Mouse (Mus musculus) thymus, postnatal 36 days (tissue): ENCODE results near the gene Ube2z.
"Not testable (repeated sequence)": the region's sequence is repeated elsewhere in the genome, so short reads cannot be mapped to it uniquely, and the experiment has no call there.

Source experiments
- DNase-seq, 2 experiments: peaks; one replicate each; pipeline ENCODE4 v3.0.0; 2022; ENCODE audit warnings: mixed read lengths in 2 of 2

Ube2z gene

DNA sequence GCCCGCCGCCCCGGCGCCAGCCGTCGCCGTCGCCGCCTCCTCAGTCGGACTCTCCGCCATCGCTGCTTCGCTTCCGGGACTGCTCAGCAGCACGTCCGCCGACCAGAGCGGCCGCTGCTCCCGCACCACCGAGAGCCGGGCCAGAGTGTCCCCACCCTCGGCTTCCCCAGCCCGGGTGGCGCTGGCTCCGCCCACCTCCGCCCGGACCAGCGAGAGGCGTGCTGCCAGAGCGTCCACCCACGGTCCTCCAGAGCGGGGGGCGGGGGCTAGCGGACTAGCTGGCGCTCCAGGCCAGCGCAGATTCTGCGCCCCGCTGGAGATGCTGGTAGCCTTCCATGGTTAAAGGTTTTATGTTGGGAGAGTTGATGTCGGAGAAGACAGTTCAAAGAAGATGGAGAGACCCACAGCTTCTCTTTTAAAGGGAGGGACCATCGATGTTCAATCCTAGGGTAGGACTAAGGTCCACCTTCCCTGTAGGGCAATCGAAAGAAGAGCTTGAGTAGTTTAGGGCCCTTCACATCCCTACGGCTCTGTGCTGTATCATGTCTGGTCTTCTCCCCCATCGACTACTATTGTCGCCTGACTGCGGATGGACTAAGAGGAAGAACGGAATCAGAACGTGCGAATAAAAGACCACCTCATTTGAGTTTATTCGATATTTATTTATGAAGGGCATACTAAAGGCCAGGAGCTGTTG lies at the start of gene Ube2z:
Gene Ube2z, minus strand, starts transcription at position 174 of the 697 bp plus-strand sequence.
- peak; percentile 96 to 98 for DNase-seq

DNA sequence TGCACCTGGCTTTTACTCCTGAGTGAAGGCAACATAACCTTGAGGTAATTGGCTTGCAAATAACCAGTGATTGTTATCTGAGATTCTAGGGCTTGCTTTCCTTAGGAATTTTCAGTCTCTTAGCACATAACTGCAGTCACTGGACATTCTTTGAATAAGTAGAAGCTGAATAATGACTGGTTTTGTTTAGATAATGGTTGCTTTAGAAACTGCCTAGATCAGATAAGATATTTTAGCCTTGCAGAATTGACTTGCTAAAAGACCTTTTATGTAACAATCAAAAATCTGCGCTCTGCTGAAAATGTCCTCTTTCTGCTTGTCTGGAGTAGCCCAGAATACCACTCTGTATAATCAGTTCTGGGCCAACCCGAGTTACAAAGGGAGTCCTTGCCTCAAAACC lies 48.9 kb upstream of the Ube2z start:
- DNase-seq = no peak

DNA sequence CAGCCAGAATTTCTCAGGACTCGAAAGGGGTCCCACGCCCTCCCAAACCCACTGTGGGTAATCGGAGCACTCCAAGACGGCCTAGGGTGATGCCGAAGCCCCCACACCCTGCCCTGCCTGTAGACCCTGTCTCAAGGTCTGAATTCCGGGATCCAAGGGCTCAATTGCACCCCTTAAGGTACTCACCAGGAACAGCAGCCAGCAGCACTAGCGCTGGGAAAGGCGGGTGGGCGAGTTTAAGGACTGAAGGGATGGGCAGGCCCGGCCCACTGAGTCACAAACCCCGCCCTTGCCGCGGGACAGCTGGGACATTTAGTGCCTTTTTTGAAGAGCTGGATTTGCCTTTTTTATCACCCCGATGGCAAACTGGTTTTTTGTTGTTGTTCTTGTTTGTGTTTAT lies 46.6 kb upstream of the Ube2z start, which contains the start of gene Calcoco2:
Gene Calcoco2, minus strand, starts transcription at position 214 of the 400 bp plus-strand sequence.
- no peak for DNase-seq

DNA sequence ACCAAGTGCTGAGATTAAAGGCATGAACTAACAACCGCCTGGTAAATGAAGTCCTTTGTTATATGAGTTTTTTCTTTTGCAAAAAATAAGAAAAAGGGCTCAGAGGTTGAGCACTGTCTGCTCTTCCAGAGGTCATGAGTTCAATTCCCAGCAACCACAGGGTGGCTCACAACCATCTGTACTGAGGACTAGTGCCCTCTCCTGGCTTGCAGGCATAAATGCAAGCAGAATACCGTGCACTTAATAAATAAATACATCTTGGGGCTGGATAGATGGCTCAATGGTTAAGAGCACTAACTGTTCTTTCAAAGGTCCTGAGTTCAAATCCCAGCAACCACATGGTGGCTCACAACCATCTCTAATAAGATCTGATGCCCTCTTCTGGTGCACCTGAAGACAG lies 45.8 kb upstream of the Ube2z start:
- not testable (repeated sequence) for DNase-seq

DNA sequence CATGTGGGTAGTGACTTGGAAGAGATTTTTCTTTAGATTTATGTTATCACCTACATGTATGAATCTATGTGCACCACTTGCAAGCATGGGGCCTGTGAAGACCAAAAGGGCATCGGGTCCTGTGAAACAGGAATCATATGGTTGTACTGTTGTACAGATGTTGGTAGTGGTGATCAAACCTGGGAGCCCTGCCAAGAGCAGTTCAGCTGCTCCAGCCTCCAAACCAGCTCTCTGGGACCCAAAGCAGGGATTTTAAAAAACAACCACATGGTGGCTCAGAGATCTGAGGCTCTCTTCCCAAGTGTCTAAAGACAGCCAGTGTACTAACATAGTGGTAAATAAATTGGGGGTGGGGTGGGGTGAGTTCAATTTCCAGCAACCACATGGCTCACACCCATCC lies 43.2 kb upstream of the Ube2z start:
- DNase-seq = no peak

DNA sequence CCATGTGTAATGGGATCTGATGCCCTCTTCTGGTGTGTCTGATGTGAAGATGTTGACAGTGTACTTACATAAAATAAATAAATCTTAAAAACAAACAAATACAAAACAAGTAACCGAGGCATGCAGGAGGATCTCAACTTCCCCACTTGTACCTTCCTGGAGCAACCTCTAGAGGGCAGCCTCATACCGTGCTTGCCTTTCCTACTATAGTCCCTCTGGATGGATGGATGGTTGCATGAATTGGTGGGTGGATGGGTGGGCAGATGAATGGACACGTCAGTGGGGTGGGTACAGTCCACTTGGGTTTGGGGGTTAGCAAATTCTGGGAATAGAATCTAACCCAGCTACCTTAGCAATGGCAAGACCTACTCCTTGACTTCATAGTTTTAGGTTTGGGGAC lies 28.2 kb upstream of the Ube2z start:
- DNase-seq = peak; percentile 18 to 23

DNA sequence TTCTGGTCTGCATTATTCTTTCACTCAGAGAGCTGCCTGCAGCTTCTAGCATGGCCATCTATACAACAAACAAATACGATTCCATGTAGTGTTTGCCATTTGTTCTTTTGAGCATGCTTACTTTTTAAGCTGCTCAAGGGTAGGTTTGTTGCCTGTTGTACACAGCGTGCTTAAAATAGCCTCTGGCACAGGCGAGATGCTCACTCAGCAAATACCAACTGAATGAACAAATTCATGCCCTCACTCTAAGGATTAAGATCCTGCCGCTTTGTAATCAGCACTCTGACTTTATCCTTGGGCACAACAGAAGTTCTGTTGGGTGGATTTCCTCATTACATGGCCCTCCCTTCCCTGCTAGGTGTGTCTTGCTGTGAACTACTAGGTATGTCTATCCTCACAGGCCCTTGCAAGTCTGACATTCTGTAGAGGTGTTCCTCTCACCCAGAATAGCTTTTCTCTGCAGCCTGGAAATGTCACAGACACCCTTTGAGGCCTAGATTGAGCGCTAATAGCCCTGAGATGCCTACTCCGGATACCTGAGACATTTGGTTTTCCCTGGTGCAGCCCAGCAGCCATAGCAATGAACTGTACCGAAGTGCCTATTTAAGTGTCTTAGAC lies 27.6 kb upstream of the Ube2z start:
- DNase-seq = no peak

DNA sequence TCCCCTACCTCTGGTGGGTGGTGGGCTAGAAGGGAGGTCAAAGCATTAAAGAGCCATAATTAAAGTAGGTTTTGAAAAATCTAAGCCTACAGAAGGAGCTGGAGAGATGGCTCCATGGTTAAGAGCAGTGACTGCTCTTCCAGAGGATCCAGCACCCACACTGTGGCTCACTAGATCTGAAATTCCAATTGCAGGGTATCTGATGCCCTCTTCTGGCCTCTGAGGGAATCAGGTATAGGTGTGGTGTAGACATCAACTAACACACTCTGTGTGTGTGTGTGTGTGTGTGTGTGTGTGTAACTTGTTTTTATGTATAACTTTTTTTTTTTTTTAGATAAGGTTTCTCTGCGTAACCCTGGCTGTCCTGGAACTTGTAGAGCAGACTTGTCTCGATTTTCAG lies 25.9 kb upstream of the Ube2z start:
- DNase-seq = no peak

DNA sequence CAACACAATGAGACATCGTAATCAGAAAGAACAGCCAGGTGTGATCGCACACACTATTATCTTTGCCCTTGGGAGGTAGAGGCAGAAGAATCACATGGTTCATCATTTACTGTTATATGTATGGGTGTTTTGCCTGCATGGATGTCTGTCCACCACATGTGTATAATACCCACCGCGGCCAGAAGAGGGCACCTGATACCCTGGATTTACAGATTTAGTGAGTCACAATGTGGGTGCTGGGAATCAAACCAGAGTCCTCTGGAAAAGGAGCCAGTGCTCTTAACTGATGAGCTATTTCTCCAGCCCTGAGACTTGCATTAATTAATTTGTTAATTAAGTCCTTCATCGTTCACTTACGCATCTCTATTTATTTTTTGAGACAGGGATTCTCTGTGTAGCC lies 22.8 kb upstream of the Ube2z start:
- no peak for DNase-seq

DNA sequence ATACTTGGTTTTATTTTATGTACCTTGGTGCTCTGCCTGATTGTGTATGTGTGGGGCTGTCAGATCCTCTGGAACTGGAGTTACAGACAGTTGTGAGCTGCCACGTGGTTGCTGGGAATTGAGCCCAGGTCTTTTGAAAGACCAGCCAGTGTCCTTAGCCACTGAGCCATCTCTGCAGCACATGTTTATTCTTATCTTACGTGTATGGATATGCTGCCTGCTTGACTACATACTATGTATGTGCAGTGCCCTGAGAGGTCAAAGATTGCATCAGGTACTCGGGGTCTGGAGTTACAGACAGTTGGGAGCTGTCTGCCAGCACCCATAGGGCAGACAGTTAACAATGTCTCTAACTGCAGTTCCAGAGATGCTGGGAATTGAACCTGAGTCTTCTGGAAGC lies 17.5 kb upstream of the Ube2z start:
- DNase-seq = no peak

DNA sequence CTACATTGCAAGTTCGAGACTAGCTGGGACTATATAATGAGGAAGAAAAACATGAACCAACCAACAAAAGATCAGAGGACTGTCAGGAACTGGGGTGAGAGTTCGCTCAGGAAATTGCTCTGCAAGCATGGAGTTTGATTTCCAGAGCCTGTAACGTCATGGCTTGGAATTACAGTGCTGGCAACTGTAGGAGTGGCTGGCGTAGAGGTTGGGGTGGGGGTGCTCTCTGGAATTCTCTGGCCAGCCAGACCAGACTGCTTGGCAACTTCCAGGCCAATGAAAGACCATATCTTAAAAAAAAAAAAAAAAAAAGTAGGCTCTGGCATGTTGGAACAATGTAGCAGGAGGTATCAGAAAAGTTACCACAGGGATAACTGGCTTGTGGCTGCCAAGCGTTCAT lies 15.5 kb upstream of the Ube2z start:
- DNase-seq = no peak

DNA sequence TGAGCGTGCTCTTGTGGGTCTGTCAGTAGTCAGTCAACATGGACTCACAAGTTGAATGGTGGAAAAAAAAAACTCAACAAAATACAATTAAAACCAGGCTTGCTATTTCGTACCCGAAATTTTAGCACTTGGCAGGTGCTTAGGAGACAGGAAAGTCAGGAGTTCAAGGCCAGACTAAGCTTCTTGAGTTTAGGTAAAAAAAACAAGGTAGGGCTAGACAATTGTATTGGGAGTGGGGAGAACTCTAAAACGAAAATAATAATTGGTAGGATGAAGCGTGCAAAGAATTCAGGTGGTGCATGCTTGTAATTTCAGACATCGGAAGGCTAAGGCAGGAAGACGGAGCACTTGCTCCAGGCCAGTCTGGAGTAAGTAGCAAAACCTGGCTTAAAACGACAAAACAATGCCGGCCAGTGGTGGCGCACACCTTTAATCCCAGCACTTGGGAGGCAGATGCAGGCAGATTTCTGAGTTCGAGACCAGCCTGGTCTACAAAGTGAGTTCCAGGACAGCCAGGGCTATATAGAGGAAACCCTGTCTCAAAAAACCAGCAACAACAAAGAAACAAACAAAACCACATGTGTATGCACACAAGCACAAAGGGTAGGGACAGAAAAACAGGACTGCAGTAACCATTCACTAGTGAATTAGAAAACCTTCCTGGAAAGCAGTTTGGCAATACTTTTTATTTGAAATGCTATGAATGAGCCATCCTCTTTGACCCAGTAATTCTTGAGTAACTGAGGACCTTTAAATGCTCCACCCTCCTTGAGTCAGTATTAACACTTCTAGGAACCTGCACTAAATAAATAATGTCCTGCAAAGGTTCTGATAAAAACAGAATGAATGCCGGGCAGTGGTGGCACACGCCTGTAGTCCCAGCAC lies 11.3 kb upstream of the Ube2z start:
- DNase-seq = no peak

DNA sequence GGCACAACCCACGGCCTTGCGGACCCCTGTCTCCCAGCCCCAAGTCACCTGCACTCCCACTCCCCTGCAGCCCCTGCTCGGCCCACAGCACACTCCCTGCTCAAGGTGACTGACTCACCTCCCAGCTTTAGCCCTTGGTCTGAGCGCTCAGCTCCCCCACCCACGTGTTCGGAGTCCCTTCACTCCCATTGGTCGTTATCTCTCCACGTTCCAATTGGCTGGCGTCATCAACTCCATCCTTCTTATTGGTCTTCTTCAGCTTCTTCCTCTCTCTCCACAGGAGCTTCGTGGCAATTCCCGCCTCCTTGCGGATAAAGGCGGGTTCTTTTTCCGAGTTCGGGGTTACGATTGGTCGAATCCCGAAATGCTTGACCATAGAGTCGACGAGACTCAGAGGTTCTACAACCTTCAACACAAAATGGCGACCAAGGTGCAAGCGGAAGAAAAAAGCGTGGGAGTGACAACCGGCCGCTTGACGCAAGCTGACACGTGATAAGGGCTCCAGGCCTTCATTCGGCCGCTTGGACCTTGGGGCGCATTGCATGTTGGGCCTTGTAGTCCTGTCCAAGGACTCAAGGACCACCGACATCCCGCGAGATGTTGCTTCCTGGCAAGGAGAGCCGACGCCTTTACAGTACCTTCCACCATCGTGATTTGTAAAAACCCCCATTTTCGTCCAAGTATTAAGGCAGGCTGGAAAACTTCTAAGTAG lies 10.5 kb upstream of the Ube2z start, which contains the start of gene Atp5g1:
Gene Atp5g1, minus strand, starts transcription at position 162 of the 712 bp plus-strand sequence.
- DNase-seq = peak; percentile 97 to 99

DNA sequence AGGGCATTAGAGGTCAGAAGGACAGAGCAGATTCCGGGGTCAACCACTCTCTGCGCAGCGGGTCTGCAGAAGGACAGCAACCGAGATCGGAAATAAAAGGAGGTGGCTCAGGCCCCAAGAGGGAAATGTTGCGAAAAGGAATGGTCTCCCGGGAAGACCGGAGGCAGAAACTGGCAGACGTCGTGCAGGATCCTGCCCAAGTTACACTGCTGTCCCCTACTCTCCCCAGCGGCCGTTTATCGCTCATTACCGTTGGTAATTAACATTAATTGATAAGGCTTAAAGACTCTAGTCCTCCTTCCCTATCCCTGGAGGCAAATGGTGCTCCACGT lies 10.0 kb upstream of the Ube2z start:
- no peak for DNase-seq

DNA sequence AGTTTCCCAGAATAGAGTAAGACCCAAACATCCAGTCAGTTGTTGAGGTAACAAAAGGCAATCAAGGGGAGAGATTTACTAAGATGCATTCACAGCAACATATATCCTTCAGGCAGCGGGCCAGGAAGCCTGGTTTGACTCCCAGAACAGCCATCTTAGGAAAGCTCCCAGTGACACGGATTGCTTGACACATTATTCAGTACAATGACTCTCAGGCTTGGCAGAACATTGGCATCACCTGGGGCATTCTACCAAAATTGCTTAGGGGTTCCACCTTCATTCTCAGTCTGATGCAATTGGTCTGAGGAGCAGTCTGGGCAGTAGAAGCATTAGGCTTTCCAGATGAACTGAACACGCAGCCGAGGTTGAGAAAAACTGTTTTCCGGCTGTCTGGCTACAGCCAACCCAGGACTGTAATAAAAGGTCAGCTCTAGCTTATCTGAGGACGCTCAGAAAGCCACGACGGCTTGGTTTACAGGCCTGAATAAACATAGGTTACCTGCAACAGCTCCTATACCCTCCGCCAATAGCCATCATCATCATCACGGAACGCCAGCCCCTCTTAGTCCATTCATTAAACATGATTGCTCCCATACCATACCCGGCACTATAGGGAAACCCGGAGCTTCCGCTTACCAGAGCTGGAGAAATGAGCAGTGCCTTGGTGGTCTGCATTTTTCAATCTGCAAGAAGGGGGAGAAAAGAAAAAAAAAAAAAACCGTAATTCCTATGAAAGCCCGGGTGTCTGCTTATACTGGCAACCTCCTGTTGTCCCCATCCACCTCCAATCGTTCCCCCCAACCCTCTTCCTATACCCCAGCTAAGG lies 9.4 kb upstream of the Ube2z start:
- no peak for DNase-seq

DNA sequence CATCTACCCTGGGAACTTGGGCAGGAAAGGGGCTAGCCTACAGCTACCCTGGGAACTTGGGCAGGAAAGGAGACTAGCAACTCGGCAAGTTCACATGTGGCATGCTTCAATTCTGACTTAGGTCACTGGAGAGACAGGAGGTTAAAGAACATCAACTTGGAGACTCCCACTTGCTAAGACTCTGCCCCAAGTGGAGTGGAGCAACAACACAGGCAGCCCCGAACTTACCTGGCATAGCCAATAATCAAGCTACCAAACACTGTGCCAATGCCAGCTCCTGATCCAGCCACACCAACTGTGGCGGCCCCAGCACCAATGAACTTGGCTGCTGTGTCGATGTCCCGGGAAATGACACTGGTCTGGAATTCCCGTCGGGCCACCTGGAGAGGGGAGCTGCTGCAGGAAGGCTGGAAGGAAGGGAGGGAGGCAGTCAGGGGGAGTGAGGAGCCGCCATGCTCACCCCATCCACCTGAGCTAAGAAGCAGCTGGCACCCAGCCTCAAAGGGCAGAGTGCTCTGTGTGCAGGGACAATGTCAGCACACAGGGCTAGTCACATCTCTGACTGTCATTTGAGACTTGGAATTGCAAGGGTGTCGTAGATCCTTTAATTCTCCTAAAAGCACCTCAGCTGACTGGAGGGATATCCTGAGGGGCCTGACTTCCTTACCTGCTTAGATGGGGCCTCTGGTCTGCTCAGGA lies 8.3 kb upstream of the Ube2z start:
- no peak for DNase-seq

DNA sequence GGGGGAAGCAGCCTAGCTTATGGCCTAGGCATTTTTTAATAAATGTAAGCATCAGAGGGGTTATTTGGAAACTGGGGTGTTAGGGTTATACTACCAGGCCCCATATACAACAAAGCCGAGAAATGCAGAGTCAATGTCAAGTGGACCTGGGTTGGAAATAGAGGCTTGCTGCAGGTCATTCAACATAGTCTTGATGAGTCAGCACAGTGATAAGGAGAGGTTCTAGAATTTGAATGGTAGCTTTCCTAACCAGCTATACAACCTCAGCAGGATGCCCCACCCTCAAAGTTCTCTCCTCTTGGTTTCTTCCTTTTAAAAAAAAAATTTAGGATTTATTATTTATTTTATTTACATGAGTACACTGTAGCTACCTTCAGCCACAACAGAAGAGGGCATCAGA lies 5.8 kb upstream of the Ube2z start:
- DNase-seq = no peak

DNA sequence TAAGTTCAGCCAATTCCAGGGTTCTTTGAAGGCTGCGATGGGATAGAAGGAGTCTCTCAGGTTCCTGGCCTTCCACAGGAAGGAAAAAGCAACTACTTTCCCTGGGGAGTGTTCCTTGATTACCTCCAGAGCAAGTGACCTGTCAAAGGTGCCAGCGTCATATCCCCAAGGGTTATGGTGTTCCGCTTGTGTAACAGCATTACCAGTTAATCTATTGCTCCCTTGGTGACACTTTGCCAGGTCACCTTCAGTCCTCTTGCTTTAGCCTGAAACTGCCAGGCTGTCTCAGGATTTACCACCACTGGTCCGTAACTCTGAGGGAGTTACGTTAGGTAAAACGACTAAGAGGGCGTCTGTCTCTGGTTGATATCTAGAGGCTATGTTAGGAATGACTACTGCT lies 5.2 kb upstream of the Ube2z start:
- no peak for DNase-seq

DNA sequence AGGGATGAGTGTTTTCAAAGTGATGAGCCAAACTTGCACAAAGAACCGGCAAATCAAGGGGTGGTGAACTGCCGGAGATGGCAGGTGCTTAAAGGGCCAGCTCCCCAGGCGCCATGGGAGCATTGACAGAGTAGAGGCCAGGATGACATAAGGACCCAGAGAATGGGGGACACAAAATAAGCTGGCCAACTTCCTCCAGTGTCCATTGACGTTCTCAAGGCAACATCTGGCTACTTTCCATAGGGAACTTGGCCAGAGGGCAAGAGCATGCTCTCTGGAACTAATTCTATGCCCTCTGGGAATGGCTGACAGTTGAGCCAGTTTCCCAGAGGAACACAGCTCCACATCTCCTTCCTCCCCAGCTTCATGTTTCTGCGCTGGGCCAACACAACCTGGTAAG lies 3.0 kb upstream of the Ube2z start:
- DNase-seq = no peak

DNA sequence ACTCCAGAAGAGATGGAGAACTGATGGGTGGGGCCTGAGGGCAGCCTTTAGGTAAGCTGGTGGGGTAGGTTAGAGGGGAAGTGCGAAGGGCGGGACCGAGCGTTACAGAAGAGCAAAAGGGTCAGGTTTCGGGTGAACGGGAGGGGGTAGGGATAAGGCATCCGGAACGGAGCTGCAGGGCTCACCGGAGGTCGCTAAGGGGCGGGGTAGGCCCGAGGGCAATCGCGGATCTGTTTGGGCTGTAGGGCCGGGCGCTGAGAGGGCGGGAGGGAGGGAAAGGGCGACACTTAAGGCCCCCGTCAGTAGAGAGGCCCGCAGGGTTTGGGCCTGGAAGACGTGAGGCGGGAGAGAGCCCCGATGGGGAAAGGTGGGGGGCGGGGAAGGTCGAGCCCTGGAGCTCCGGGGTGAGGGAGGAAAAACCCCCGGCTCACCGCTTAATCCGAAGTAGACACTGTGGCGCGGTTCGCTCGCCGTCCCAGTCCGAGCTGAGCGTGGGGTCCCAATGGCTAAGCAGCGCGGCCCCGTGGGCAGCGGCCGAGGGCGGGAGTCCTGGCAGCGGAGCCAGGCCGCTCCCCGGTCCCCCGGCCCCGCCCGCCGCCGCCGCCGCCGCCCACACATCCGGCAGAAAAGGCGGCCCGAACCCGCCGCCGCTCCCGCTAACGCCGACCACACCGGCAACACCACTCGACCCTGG lies 520 bp downstream of the Ube2z start:
- DNase-seq = peak; percentile 61 to 74

DNA sequence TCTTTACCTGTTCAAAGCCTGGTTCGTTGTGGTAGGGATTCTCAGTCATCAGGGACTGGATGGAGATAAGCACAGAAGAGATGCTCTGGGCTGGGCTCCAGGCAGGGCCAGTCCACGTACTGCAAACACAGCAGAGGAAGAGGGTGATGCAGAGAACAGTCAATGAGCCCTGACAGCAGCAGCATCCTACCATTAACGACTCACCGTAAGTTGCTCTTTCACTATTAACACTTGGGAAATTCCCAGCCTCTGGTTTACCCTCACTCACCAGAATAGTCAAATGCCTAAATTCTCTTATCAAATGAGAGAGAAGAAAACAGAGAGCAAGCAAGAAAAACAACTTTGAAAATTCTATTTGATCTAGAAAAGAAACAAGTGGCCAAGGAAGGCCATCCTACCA lies 6.9 kb downstream of the Ube2z start:
- no peak for DNase-seq
